Mouse (Mus musculus) naive thymus-derived CD4-positive, alpha-beta T cell, adult 2 months (primary cell): ENCODE results near the gene Atad1.
"Not testable (repeated sequence)": the region's sequence is repeated elsewhere in the genome, so short reads cannot be mapped to it uniquely, and the experiment has no call there.

Experiments
- DNase-seq: peaks from one replicate; pipeline ENCODE4 v3.0.0-alpha.2; 2011; ENCODE audit warnings: low read depth

Gene Atad1

GRCm38 (mm10) chr19:32680894-32681293 is 58.7 kb downstream of the Atad1 start:
- peak; percentile 62 for DNase-seq

- DNase-seq, result no peak
These were observed 63.8 kb downstream of the Atad1 start for GRCm38 (mm10) chr19:32675766-32676165.

- DNase-seq, result not testable (repeated sequence)
These were observed 71.8 kb downstream of the Atad1 start for GRCm38 (mm10) chr19:32667830-32668229.

GRCm38 (mm10) chr19:32665243-32665642 is 74.3 kb downstream of the Atad1 start:
- DNase-seq, result no peak

- DNase-seq, result no peak
These were observed 76.7 kb downstream of the Atad1 start for GRCm38 (mm10) chr19:32662936-32663335.

- DNase-seq, result no peak
These were observed 80.2 kb downstream of the Atad1 start for GRCm38 (mm10) chr19:32659346-32659745.

GRCm38 (mm10) chr19:32653630-32654362 is 85.8 kb downstream of the Atad1 start:
- DNase-seq, result no peak

GRCm38 (mm10) chr19:32653122-32653521 is 86.5 kb downstream of the Atad1 start:
- DNase-seq, result no peak

GRCm38 (mm10) chr19:32651046-32651445 is 88.5 kb downstream of the Atad1 start:
- DNase-seq, result no peak

GRCm38 (mm10) chr19:32648019-32648571 is 91.5 kb downstream of the Atad1 start:
- no peak for DNase-seq

GRCm38 (mm10) chr19:32646382-32646781 is 93.2 kb downstream of the Atad1 start:
- no peak for DNase-seq

- DNase-seq, result no peak
These were observed 93.6 kb downstream of the Atad1 start for GRCm38 (mm10) chr19:32645939-32646338.

GRCm38 (mm10) chr19:32643642-32644041 is 95.9 kb downstream of the Atad1 start:
- no peak for DNase-seq

- DNase-seq, result no peak
These were observed 97.6 kb downstream of the Atad1 start for GRCm38 (mm10) chr19:32641995-32642394.

GRCm38 (mm10) chr19:32641535-32641934 is 98.1 kb downstream of the Atad1 start:
- DNase-seq, result no peak

- no peak for DNase-seq
These were observed 101.2 kb downstream of the Atad1 start for GRCm38 (mm10) chr19:32638276-32638903.

GRCm38 (mm10) chr19:32637357-32638275 is 102.0 kb downstream of the Atad1 start:
- DNase-seq, result no peak

- DNase-seq, result no peak
These were observed 104.7 kb downstream of the Atad1 start for GRCm38 (mm10) chr19:32634916-32635315.

- no peak for DNase-seq
These were observed 110.9 kb downstream of the Atad1 start for GRCm38 (mm10) chr19:32628572-32629132.

- no peak for DNase-seq
These were observed 112.0 kb downstream of the Atad1 start for GRCm38 (mm10) chr19:32627631-32628030.

- peak; percentile 12 for DNase-seq
These were observed 112.7 kb downstream of the Atad1 start for GRCm38 (mm10) chr19:32626768-32627331.

- no peak for DNase-seq
These were observed 117.4 kb downstream of the Atad1 start for GRCm38 (mm10) chr19:32622142-32622541.
